ENCODE assay signal across 18 mouse cellular contexts in genomic region chr8:126257392-126257681, GRCm38 (mm10). TPM values are rescaled to one million over a fixed set of nuclear protein-coding genes. Genes with fewer than 3 reads are reported as not detected.
A peak's percentile ranks its signal among the peaks of the same experiment; 100 is the strongest.
DNase-seq lines count a peak whose midpoint lies in the region; ATAC-seq lines count a peak whose summit lies in the region.
"Had no signal": no experiment of that assay in that cellular context is flagged by ENCODE, and none has a peak within 500 bp of the region (broad histone marks: within the 10 kb centered on the region; RNA-seq: fewer than 3 reads in every experiment).

No protein-coding gene starts in this region.

- DNase-seq in frontal cortex, postnatal 10 days (ENCODE audit: low spot score in 2 of 2), result no peak
- DNase-seq in layer of hippocampus, postnatal 14 days (ENCODE audit: low spot score in 2 of 2), result peak; percentile 29 to 31
- DNase-seq in layer of hippocampus, adult 9-10 months (ENCODE audit: low spot score), result no peak
- DNase-seq in right cerebral cortex, adult 2 months (ENCODE audit: low spot score in 2 of 2), result peak; percentile 8 to 18
- no peak for DNase-seq in right cerebral cortex, postnatal 36 days (ENCODE audit: low spot score in 2 of 2)
- DNase-seq in right cerebral cortex, postnatal 25 days, result peak; percentile 31
- DNase-seq: adrenal gland, adult 8-10 months; adrenal gland, postnatal 36 days; cerebellum, adult 11 months; cerebellum, adult 9-11 months; gastrocnemius, postnatal 10 days; heart, postnatal 4 days had no signal

- peak; percentile 66 for ATAC-seq in frontal cortex, adult (ENCODE audit: low TSS enrichment)
- no peak for ATAC-seq in CD4-positive, CD25-positive, alpha-beta regulatory T cell, adult 4 months
- ATAC-seq: inflammation-experienced regulatory T-cells, adult 6 months had no signal

RNA-seq across cellular contexts. Expression of gene Slc35f3, which starts 41.0 kb away (rescaled TPM):
- 10 to 100 TPM; 34.4 to 38.4 TPM for total RNA-seq in layer of hippocampus, postnatal 14 days (2021)
- polyA plus RNA-seq in CD4-positive, CD25-positive, alpha-beta regulatory T cell, adult 4 months (2017; shearing (Covaris generic)), result not detected
- total RNA-seq: G1E; heart, adult 2 months; heart, postnatal 4 days had no signal
- polyA plus RNA-seq: G1E; heart, adult 2 months; heart, embryonic 16.5 days; inflammation-experienced regulatory T-cells, adult 6 months had no signal

Comparison
In these comparisons a context has a peak if more than half of its experiments do, and no peak if none do; other contexts are left out.
1. DNase-seq: peak in layer of hippocampus, postnatal 14 days (2 of 2), right cerebral cortex, adult 2 months (2 of 2) and right cerebral cortex, postnatal 25 days (single experiment); none in frontal cortex, postnatal 10 days (0 of 2), layer of hippocampus, adult 9-10 months (single experiment) and right cerebral cortex, postnatal 36 days (0 of 2).